Mouse (Mus musculus) cortical plate, adult 2 months (tissue): Measurements from ENCODE around the gene Ift52.

Experiments
- CTCF ChIP-seq: fragments of 200-500 bp; IDR thresholded peaks from 2 replicates; pipeline ENCODE4 v1.5.1; 2011; ENCODE audit warnings: mild to moderate bottlenecking, control low read depth, low read length; ENCODE audit not compliant: insufficient read depth; ENCODE audit errors: extremely low read depth
- POLR2A ChIP-seq: fragments of 200-500 bp; IDR thresholded peaks from 2 replicates; pipeline ENCODE4 v1.6.1; 2011; ENCODE audit warnings: mild to moderate bottlenecking, low read length, control low read depth; ENCODE audit not compliant: insufficient read depth; ENCODE audit errors: extremely low read depth

DNA sequence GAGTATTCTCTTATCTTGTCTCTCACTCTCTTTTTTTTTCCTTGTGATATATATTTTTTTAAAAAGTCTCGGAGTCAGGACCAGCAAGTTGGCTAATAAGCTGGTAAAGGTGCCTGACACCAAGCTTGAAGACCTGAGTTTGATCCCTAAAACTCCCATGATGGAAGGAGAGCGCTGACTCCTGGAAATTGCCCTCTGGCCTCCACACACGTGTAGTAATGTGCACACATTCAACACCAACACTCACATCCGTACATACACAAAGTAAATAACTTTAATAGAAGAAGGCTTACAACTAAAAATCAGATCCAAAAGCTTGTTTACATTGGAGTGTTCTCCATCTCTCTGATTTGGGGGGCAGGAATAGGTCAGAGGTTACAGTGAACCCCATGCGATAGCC lies 43.9 kb upstream of the Ift52 start:
- TF ChIP-seq POLR2A (no peak), CTCF (no peak)
